In the genomic region with DNA sequence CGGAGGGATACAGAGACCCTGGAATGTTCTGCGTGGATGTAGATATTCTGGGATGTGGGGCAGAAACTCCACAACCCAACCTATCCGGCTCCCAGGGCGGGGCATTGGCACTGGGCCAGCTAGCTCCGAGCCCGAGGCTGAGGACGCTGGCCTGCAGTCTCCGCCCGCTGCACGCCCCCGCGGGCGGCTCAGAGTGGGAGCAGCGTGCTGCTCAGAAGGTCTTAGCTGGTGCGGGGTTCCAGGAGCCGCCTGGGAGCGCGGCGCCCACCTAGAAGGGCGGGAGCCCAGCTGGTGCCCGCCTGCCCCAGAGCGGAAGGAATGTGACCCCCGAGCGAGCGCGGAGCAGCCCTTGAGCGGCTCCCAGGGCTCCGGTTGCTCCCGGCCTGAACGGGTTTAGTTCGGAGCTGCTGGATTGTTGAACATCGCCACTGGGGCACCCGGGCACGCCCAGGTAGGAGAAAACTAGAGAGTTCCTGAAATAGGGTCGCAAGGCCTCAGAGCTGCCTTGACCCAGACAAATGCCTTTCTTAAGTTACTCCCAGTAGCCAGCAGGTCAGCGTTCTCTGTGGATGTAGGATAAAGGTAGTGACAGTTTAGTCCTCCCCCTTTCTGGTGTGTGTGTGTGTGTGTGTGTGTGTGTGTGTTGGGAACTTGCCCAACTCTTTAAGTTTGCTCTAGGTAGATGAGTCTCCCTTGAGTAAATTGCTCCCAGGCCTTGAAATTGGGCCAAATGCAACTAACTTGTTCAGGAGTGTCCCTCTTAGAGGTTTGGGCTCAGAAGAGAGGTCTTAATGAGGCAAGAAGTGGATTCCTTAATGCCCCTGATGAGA, we compare ENCODE assay signal across 8 mouse cellular contexts. TPM values are rescaled to one million over a fixed set of nuclear protein-coding genes. Genes with fewer than 3 reads are reported as not detected.
A peak's percentile ranks its signal among the peaks of the same experiment; 100 is the strongest.
DNase-seq lines count a peak whose midpoint lies in the region; ATAC-seq lines count a peak whose summit lies in the region.

No protein-coding gene starts in this region.

- H3K4me1 ChIP-seq in hindbrain, embryonic 12.5 days: peaks cover 8% of the 10 kb centered on the region; the same call in 1 of the 2 replicates

- H3K4me3 ChIP-seq in hindbrain, embryonic 12.5 days: peak overlapping the region; percentile 41

- H3K36me3 ChIP-seq in hindbrain, embryonic 12.5 days: no peaks in the 10 kb centered on the region

- no peak overlapping the region for H3K27ac ChIP-seq in hindbrain, embryonic 12.5 days

- H3K9ac ChIP-seq in hindbrain, embryonic 12.5 days: peak overlapping the region; percentile 59

- H3K9me3 ChIP-seq in hindbrain, embryonic 12.5 days (replicated peaks): no peaks in the 10 kb centered on the region

- DNase-seq in adipocyte (ENCODE audit: low spot score): peak; percentile 79
- DNase-seq in cerebellum, postnatal 14 days: peak; percentile 75 to 83
- DNase-seq in frontal cortex, postnatal 14 days (ENCODE audit: low spot score in 2 of 2): peak; percentile 22 to 46
- DNase-seq in layer of hippocampus, postnatal 25 days (ENCODE audit: extremely low spot score in 1 of 2, low spot score in 1 of 2): peak; percentile 44 to 59
- peak; percentile 92 for DNase-seq in lung, postnatal 10 days
- peak; percentile 68 for DNase-seq in right cerebral cortex, adult 18-20 months
- DNase-seq in urinary bladder, postnatal 4 days (ENCODE audit: low spot score in 2 of 2): peak; percentile 85 to 92

- ATAC-seq in hindbrain, embryonic 12.5 days (ENCODE audit: low FRiP score): peak; percentile 76

- H3K27me3 ChIP-seq in hindbrain, embryonic 12.5 days: 0 out of 2 replicates have a peak, but pooled peaks cover 6% of the 10 kb centered on the region

- 3% methylated on average over 36 of the region's 36 CpGs for WGBS in hindbrain, embryonic 12.5 days

- peak overlapping the region; percentile 84 for H3K4me2 ChIP-seq in hindbrain, embryonic 12.5 days (replicated peaks)

RNA-seq across cellular contexts. Expression of a gene that starts 41.8 kb away (rescaled TPM):
- 1.4 and 1.6 TPM in 2 replicates for polyA plus RNA-seq in hindbrain, embryonic 12.5 days (2016; fragmentation: Nextera tagmentation; extraction: Ambion mirVana)
- total RNA-seq in layer of hippocampus, postnatal 25 days (2021): 1 to 10 TPM; 7.3 to 7.6 TPM

RNA-seq across cellular contexts. Expression of a gene that starts 57.8 kb away (rescaled TPM):
- 2.5 and 2.8 TPM in 2 replicates for polyA plus RNA-seq in hindbrain, embryonic 12.5 days (2016; fragmentation: Nextera tagmentation; extraction: Ambion mirVana)
- under 1 TPM; 0.28 to 0.42 TPM for total RNA-seq in layer of hippocampus, postnatal 25 days (2021)

Comparison
In these comparisons a context has a peak if more than half of its experiments do, and no peak if none do; other contexts are left out.
1. DNase-seq: peak in every context shown above with its lines; median percentile 92 in lung, postnatal 10 days; 88 in urinary bladder, postnatal 4 days; 79 in adipocyte; 79 in cerebellum, postnatal 14 days; 68 in right cerebral cortex, adult 18-20 months; 52 in layer of hippocampus, postnatal 25 days; 34 in frontal cortex, postnatal 14 days.